Mouse (Mus musculus) testis, adult 2 months (tissue): ENCODE measurements around the gene G6pc3.

Source experiments
- CTCF ChIP-seq: fragments of 200-500 bp; IDR thresholded peaks from 2 replicates; pipeline ENCODE4 v1.5.1; 2012; ENCODE audit warnings: low read depth, mild to moderate bottlenecking, inconsistent platforms, low read length, moderate library complexity; ENCODE audit not compliant: control insufficient read depth, insufficient read depth, insufficient replicate concordance
- POLR2A ChIP-seq: fragments of 200-500 bp; IDR thresholded peaks from 2 replicates; pipeline ENCODE4 v1.6.1; 2012; ENCODE audit warnings: low read depth, mild to moderate bottlenecking, inconsistent platforms, low read length, moderate library complexity; ENCODE audit not compliant: control insufficient read depth

GRCm38 (mm10) chr11:102193657-102194440 lies 4.4 kb downstream of the G6pc3 start:
- no peak for TF ChIP-seq CTCF
- no peak for TF ChIP-seq POLR2A
